Mouse (Mus musculus): ENCODE measurements around the gene Eif1ad. TPM values are rescaled to one million over a fixed set of nuclear protein-coding genes. Genes with fewer than 3 reads are reported as not detected.

The Eif1ad gene
- polyA plus RNA-seq, 1 experiment from 2014 or later = 25.0 TPM

- Histone ChIP-seq H3K4me2 (ENCODE audit: low read depth, low read length) (no peak overlapping the region), H3K27ac (ENCODE audit: low read depth) (no peak overlapping the region), H3K4me3 (ENCODE audit: low read depth, low read length) (no peak overlapping the region), H3K27me3 (ENCODE audit: insufficient read depth, low read length) (no peaks in the 10 kb centered on the region), H3K9ac (replicated peaks) (no peak overlapping the region), H3K9me3 (ENCODE audit: low read length) (no peaks in the 10 kb centered on the region), H3K4me1 (ENCODE audit: insufficient read depth) (peaks cover 6% of the 10 kb centered on the region), H3K36me3 (replicated peaks; ENCODE audit: insufficient read depth, low read length) (peaks cover 40% of the 10 kb centered on the region)
- TF ChIP-seq EP300 (IDR thresholded peaks at IDR 0.05; ENCODE audit: low read depth) (no peak), CTCF (IDR thresholded peaks at IDR 0.05; ENCODE audit: low read depth) (no peak)
- DNase-seq (no peak), ATAC-seq (no peak)
- WGBS (ENCODE audit: insufficient replicate concordance) = 87% methylated on average over 7 of the region's 7 CpGs
Measured at GRCm38 (mm10) chr19:5372724-5373123, 6.2 kb downstream of the Eif1ad start.

- Histone ChIP-seq H3K9ac (replicated peaks) (no peak overlapping the region), H3K27ac (ENCODE audit: low read depth) (no peak overlapping the region), H3K9me3 (ENCODE audit: low read length) (no peaks in the 10 kb centered on the region), H3K27me3 (ENCODE audit: insufficient read depth, low read length) (no peaks in the 10 kb centered on the region), H3K4me2 (ENCODE audit: low read depth, low read length) (no peak overlapping the region), H3K4me1 (ENCODE audit: insufficient read depth) (no peaks in the 10 kb centered on the region), H3K36me3 (replicated peaks; ENCODE audit: insufficient read depth, low read length) (peaks cover 47% of the 10 kb centered on the region), H3K4me3 (ENCODE audit: low read depth, low read length) (no peak overlapping the region)
- TF ChIP-seq EP300 (IDR thresholded peaks at IDR 0.05; ENCODE audit: low read depth) (no peak), CTCF (IDR thresholded peaks at IDR 0.05; ENCODE audit: low read depth) (no peak)
- 80% methylated on average over 4 of the region's 4 CpGs for WGBS (ENCODE audit: insufficient replicate concordance)
- DNase-seq = no peak
- ATAC-seq = no peak
Measured at GRCm38 (mm10) chr19:5374177-5374576, 7.6 kb downstream of the Eif1ad start.

- no peak for ATAC-seq
- TF ChIP-seq CTCF (IDR thresholded peaks at IDR 0.05; ENCODE audit: low read depth) = no peak
- no peak for TF ChIP-seq EP300 (IDR thresholded peaks at IDR 0.05; ENCODE audit: low read depth)
- peaks cover 47% of the 10 kb centered on the region for H3K36me3 ChIP-seq (replicated peaks; ENCODE audit: insufficient read depth, low read length)
- H3K27me3 ChIP-seq (ENCODE audit: insufficient read depth, low read length) = no peaks in the 10 kb centered on the region
- H3K9ac ChIP-seq (replicated peaks) = no peak overlapping the region
- H3K27ac ChIP-seq (ENCODE audit: low read depth) = no peak overlapping the region
- H3K4me2 ChIP-seq (ENCODE audit: low read depth, low read length) = no peak overlapping the region
- DNase-seq = no peak
- H3K4me1 ChIP-seq (ENCODE audit: insufficient read depth) = no peaks in the 10 kb centered on the region
- 59% methylated on average over 4 of the region's 4 CpGs for WGBS (ENCODE audit: insufficient replicate concordance)
- no peak overlapping the region for H3K4me3 ChIP-seq (ENCODE audit: low read depth, low read length)
- no peaks in the 10 kb centered on the region for H3K9me3 ChIP-seq (ENCODE audit: low read length)
Measured at GRCm38 (mm10) chr19:5374748-5375147, 8.2 kb downstream of the Eif1ad start.

- no peak for TF ChIP-seq CTCF (IDR thresholded peaks at IDR 0.05; ENCODE audit: low read depth)
- TF ChIP-seq EP300 (IDR thresholded peaks at IDR 0.05; ENCODE audit: low read depth) = no peak
- ATAC-seq (no peak), DNase-seq (no peak)
- Histone ChIP-seq H3K27ac (ENCODE audit: low read depth) (no peak overlapping the region), H3K9ac (replicated peaks) (no peak overlapping the region), H3K9me3 (ENCODE audit: low read length) (no peaks in the 10 kb centered on the region), H3K4me1 (ENCODE audit: insufficient read depth) (no peaks in the 10 kb centered on the region), H3K4me3 (ENCODE audit: low read depth, low read length) (no peak overlapping the region), H3K27me3 (ENCODE audit: insufficient read depth, low read length) (no peaks in the 10 kb centered on the region), H3K4me2 (ENCODE audit: low read depth, low read length) (no peak overlapping the region), H3K36me3 (replicated peaks; ENCODE audit: insufficient read depth, low read length) (peaks cover 50% of the 10 kb centered on the region)
- WGBS (ENCODE audit: insufficient replicate concordance) = 79% methylated on average over 1 of the region's 1 CpGs
Measured at GRCm38 (mm10) chr19:5377446-5377845, 10.9 kb downstream of the Eif1ad start.

- H3K4me3 ChIP-seq (ENCODE audit: low read depth, low read length) = no peak overlapping the region
- H3K4me1 ChIP-seq (ENCODE audit: insufficient read depth) = peaks cover 17% of the 10 kb centered on the region
- H3K27ac ChIP-seq (ENCODE audit: low read depth) = no peak overlapping the region
Measured at GRCm38 (mm10) chr19:5383326-5383725, 16.8 kb downstream of the Eif1ad start.

GRCm38 (mm10) chr19:5384715-5385114 lies 18.2 kb downstream of the Eif1ad start:
- Histone ChIP-seq H3K4me2 (ENCODE audit: low read depth, low read length) (no peak overlapping the region), H3K9ac (replicated peaks) (no peak overlapping the region), H3K27me3 (ENCODE audit: insufficient read depth, low read length) (no peaks in the 10 kb centered on the region), H3K9me3 (ENCODE audit: low read length) (no peaks in the 10 kb centered on the region), H3K4me3 (ENCODE audit: low read depth, low read length) (no peak overlapping the region), H3K27ac (ENCODE audit: low read depth) (no peak overlapping the region), H3K36me3 (replicated peaks; ENCODE audit: insufficient read depth, low read length) (peaks cover 61% of the 10 kb centered on the region), H3K4me1 (ENCODE audit: insufficient read depth) (peaks cover 26% of the 10 kb centered on the region)
- no peak for ATAC-seq
- TF ChIP-seq EP300 (IDR thresholded peaks at IDR 0.05; ENCODE audit: low read depth) = no peak
- no peak for TF ChIP-seq CTCF (IDR thresholded peaks at IDR 0.05; ENCODE audit: low read depth)
- no peak for DNase-seq
- 82% methylated on average over 8 of the region's 8 CpGs for WGBS (ENCODE audit: insufficient replicate concordance)

More at GRCm38 (mm10) chr19:5383326-5383725, 16.8 kb downstream of the Eif1ad start:
- Histone ChIP-seq H3K9ac (replicated peaks) (no peak overlapping the region), H3K36me3 (replicated peaks; ENCODE audit: insufficient read depth, low read length) (peaks cover 74% of the 10 kb centered on the region), H3K4me2 (ENCODE audit: low read depth, low read length) (no peak overlapping the region), H3K9me3 (ENCODE audit: low read length) (no peaks in the 10 kb centered on the region), H3K27me3 (ENCODE audit: insufficient read depth, low read length) (no peaks in the 10 kb centered on the region)
- TF ChIP-seq CTCF (IDR thresholded peaks at IDR 0.05; ENCODE audit: low read depth) (no peak), EP300 (IDR thresholded peaks at IDR 0.05; ENCODE audit: low read depth) (no peak)
- no peak for DNase-seq
- no peak for ATAC-seq
- 91% methylated on average over 12 of the region's 12 CpGs for WGBS (ENCODE audit: insufficient replicate concordance)

- Histone ChIP-seq H3K27ac (ENCODE audit: low read depth) (peak overlapping the region; percentile 87), H3K36me3 (replicated peaks; ENCODE audit: insufficient read depth, low read length) (peaks cover 27% of the 10 kb centered on the region), H3K9me3 (ENCODE audit: low read length) (no peaks in the 10 kb centered on the region), H3K4me1 (ENCODE audit: insufficient read depth) (peaks cover 36% of the 10 kb centered on the region), H3K9ac (replicated peaks) (peak overlapping the region; percentile 90), H3K4me3 (ENCODE audit: low read depth, low read length) (peak overlapping the region; percentile 85), H3K4me2 (ENCODE audit: low read depth, low read length) (peak overlapping the region; percentile 77), H3K27me3 (ENCODE audit: insufficient read depth, low read length) (no peaks in the 10 kb centered on the region)
- TF ChIP-seq EP300 (IDR thresholded peaks at IDR 0.05; ENCODE audit: low read depth) (no peak), CTCF (IDR thresholded peaks at IDR 0.05; ENCODE audit: low read depth) (no peak)
- ATAC-seq (peak; percentile 54), DNase-seq (peak; percentile 66)
- whole genome bisulfite sequencing (ENCODE audit: insufficient replicate concordance) = under 1% methylated on average over 42 of the region's 43 CpGs
Measured at GRCm38 (mm10) chr19:5388011-5388441, 21.5 kb downstream of the Eif1ad start.

Measured in liver, postnatal 0 days (tissue).